Mouse (Mus musculus): ENCODE measurements around the gene Npcd.

DNA sequence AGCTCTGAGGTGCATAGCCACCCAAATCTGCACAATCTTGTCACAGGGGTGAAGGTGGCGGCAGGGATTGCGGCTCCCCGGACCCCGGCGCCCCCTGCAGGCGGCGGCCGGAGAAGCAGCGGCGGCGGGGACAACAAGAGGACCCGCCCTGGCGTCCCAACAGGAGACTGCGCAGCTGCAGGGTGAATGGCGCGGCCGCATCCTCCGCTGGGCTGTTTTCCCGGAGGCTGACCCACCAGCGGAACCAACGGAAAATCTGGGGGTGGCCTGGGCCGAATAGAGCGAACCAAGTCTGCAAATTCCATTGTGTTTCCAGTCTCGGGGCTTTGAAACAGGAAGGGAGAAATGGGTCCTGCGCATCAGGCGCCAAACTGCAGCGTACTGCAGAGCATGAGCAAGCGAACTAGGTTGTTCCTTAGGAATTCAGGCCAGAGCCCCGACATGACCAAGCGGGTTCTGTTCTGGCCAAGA lies 49.4 kb upstream of the Npcd start:
- no peak for TF ChIP-seq CTCF (IDR thresholded peaks at IDR 0.05; ENCODE audit: low read depth, low read length)
- no peak for TF ChIP-seq GATA1 (IDR thresholded peaks at IDR 0.05; ENCODE audit: borderline replicate concordance, low read length)

Measured in G1E (cell line).